Mouse (Mus musculus): ENCODE measurements at regions not wholly inside any gene's neighbourhood (a gene's known extent, or its start where the extent isn't known, plus 50 kb on each side); places are given as distances from the start of the nearest gene placed in this dataset.

DNA sequence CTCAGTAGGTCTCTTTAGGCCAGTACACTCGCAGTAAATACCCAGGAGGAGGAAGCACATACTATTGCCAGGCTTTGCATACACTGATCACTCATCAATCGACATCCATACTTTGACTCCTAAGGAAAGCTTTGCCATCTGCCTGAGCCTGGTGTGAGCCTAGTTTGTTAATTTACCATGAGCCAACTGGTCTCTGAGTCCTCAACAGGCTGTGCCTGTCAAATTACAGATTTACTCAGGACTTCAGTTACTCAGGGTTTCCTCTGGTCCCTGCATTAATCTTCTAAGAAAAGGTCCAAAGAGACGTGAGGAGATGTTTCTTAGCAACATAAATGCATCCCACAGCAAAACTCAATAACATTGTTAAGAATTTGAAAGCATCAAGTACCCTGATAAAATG, 50.0 kb upstream of the Snx19 start:
- in situ Hi-C loops (cut with MboI; ENCODE audit: low pct_unique_long_range_greater_than_20kb in 1 of 2, low sequenced_read_pairs in 2 of 2, unreplicated experiment in 1 of 2) = no loop called here

Measured in mouse embryonic stem cell (cell line).